Mouse (Mus musculus) spleen, adult 2 months (tissue): Measurements from ENCODE around the gene Cap1. TPM values are rescaled to one million over a fixed set of nuclear protein-coding genes. Genes with fewer than 3 reads are reported as not detected.

Experiments
- DNase-seq, 2 experiments: peaks; one replicate each; pipeline versions ENCODE4 v3.0.0 to v3.0.0-alpha.2; 2012 to 2021; ENCODE audit warnings: low spot score in 2 of 2, low read depth in 1 of 2
- H3K27ac ChIP-seq: fragments of 200-500 bp; 2 replicates; pipeline ENCODE4 v1.5.1; 2012; ENCODE audit warnings: low read length, inconsistent platforms; ENCODE audit not compliant: insufficient read depth
- H3K27me3 ChIP-seq: fragments of 200-500 bp; 2 replicates; pipeline ENCODE4 v1.6.1; 2012; ENCODE audit warnings: mild to moderate bottlenecking, moderate library complexity, low read length, inconsistent platforms; ENCODE audit not compliant: control insufficient read depth, insufficient read depth
- H3K36me3 ChIP-seq: fragments of 200-500 bp; 2 replicates; pipeline ENCODE4 v1.6.1; 2012; ENCODE audit warnings: mild to moderate bottlenecking, low read length, inconsistent platforms; ENCODE audit not compliant: control insufficient read depth, insufficient read depth
- H3K4me1 ChIP-seq: fragments of 200-500 bp; 2 replicates; pipeline ENCODE4 v1.6.1; 2011; ENCODE audit warnings: inconsistent platforms; ENCODE audit not compliant: control insufficient read depth, insufficient read depth, insufficient read length
- H3K4me3 ChIP-seq: fragments of 200-500 bp; 2 replicates; pipeline ENCODE4 v1.5.1; 2011; ENCODE audit warnings: mild to moderate bottlenecking, inconsistent platforms; ENCODE audit not compliant: insufficient read depth, insufficient read length; ENCODE audit errors: extremely low read depth
- CTCF ChIP-seq: fragments of 200-500 bp; IDR thresholded peaks from 2 replicates; pipeline ENCODE4 v1.5.1; 2011; ENCODE audit warnings: mild to moderate bottlenecking, inconsistent platforms; ENCODE audit not compliant: insufficient read depth, insufficient read length, insufficient replicate concordance; ENCODE audit errors: extremely low read depth
- POLR2A ChIP-seq: fragments of 200-500 bp; IDR thresholded peaks from 2 replicates; pipeline ENCODE4 v1.6.1; 2011; ENCODE audit warnings: low read depth, low read length, inconsistent platforms
- WGBS: fragments of 180-500 bp; shearing (Covaris S2); methylation state at CpG from one replicate; pipeline ENCODE4 v1.1.7; 2018; 5-methylcytosine and 5-hydroxymethylcytosine counted together
- polyA plus RNA-seq: library from polyadenylated mRNA; depleted of rRNA; stranded (reverse); fragments of >200 nt; gene quantifications from 2 replicates; pipeline ENCODE4 v1.2.3, GENCODE M21; 2012

The Cap1 gene
- polyA plus RNA-seq, 1 experiment = 116 TPM

- Histone ChIP-seq H3K4me1 (peaks cover 27% of the 10 kb centered on the region), H3K36me3 (peaks cover 30% of the 10 kb centered on the region), H3K4me3 (no peak overlapping the region), H3K27ac (no peak overlapping the region; the same call in 1 of the 2 replicates), H3K27me3 (no peaks in the 10 kb centered on the region)
- no peak for TF ChIP-seq CTCF
- TF ChIP-seq POLR2A = no peak
- WGBS = 63% methylated on average over 4 of the region's 4 CpGs
- DNase-seq = no peak
Observed at GRCm38 (mm10) chr4:122873512-122873911, 12.3 kb downstream of the Cap1 start.

GRCm38 (mm10) chr4:122873003-122873402 is 12.9 kb downstream of the Cap1 start:
- TF ChIP-seq CTCF (no peak), POLR2A (no peak)
- DNase-seq = no peak
- Histone ChIP-seq H3K4me1 (peaks cover 27% of the 10 kb centered on the region), H3K36me3 (peaks cover 33% of the 10 kb centered on the region), H3K27me3 (no peaks in the 10 kb centered on the region), H3K27ac (no peak overlapping the region; the same call in 1 of the 2 replicates), H3K4me3 (no peak overlapping the region)
- 28% methylated on average over 5 of the region's 5 CpGs for WGBS

GRCm38 (mm10) chr4:122871989-122872388 is 13.9 kb downstream of the Cap1 start:
- WGBS = 8% methylated on average over 2 of the region's 2 CpGs
- H3K4me1 ChIP-seq = peaks cover 27% of the 10 kb centered on the region
- H3K27ac ChIP-seq = peak overlapping the region; percentile 60
- TF ChIP-seq POLR2A (no peak), CTCF (no peak)
- no peaks in the 10 kb centered on the region for H3K27me3 ChIP-seq
- peaks cover 37% of the 10 kb centered on the region for H3K36me3 ChIP-seq
- H3K4me3 ChIP-seq = no peak overlapping the region
- DNase-seq = no peak

- TF ChIP-seq POLR2A (no peak), CTCF (no peak)
- no peak overlapping the region for H3K4me3 ChIP-seq
- DNase-seq = no peak
- peaks cover 27% of the 10 kb centered on the region for H3K4me1 ChIP-seq
- H3K27me3 ChIP-seq = no peaks in the 10 kb centered on the region
- H3K36me3 ChIP-seq = peaks cover 41% of the 10 kb centered on the region
- peak overlapping the region; percentile 63 for H3K27ac ChIP-seq
- WGBS = 72% methylated on average over 11 of the region's 11 CpGs
Observed at GRCm38 (mm10) chr4:122871269-122871668, 14.6 kb downstream of the Cap1 start.

- Histone ChIP-seq H3K36me3 (peaks cover 45% of the 10 kb centered on the region), H3K27ac (no peak overlapping the region), H3K4me3 (no peak overlapping the region)
Observed at GRCm38 (mm10) chr4:122870741-122871140, 15.1 kb downstream of the Cap1 start.

GRCm38 (mm10) chr4:122870027-122870426 is 15.8 kb downstream of the Cap1 start:
- no peak overlapping the region for H3K4me3 ChIP-seq
- H3K27ac ChIP-seq = no peak overlapping the region
- TF ChIP-seq POLR2A (no peak), CTCF (peak; percentile 35; the same call in 1 of the 2 replicates)
- peaks cover 24% of the 10 kb centered on the region for H3K4me1 ChIP-seq
- peak in 1 of 2 experiments; percentile 37 for DNase-seq
- no peaks in the 10 kb centered on the region for H3K27me3 ChIP-seq
- peaks cover 52% of the 10 kb centered on the region for H3K36me3 ChIP-seq

More at GRCm38 (mm10) chr4:122870741-122871140, 15.1 kb downstream of the Cap1 start:
- H3K27me3 ChIP-seq = no peaks in the 10 kb centered on the region
- 59% methylated on average over 5 of the region's 5 CpGs for WGBS
- no peak for TF ChIP-seq CTCF
- TF ChIP-seq POLR2A = no peak
- H3K4me1 ChIP-seq = peaks cover 27% of the 10 kb centered on the region
- DNase-seq = no peak

GRCm38 (mm10) chr4:122868041-122868440 is 17.8 kb downstream of the Cap1 start:
- no peak overlapping the region for H3K4me3 ChIP-seq
- WGBS = 93% methylated on average over 1 of the region's 1 CpGs
- H3K4me1 ChIP-seq = peaks cover 12% of the 10 kb centered on the region
- peaks cover 66% of the 10 kb centered on the region for H3K36me3 ChIP-seq
- DNase-seq = no peak
- TF ChIP-seq CTCF = no peak
- no peaks in the 10 kb centered on the region for H3K27me3 ChIP-seq
- no peak overlapping the region for H3K27ac ChIP-seq
